Mouse (Mus musculus) small intestine, adult 2 months (tissue): ENCODE results near the gene Gm7697.
"Not testable (repeated sequence)": the region's sequence is repeated elsewhere in the genome, so short reads cannot be mapped to it uniquely, and the experiment has no call there.

Experiments used
- CTCF ChIP-seq: fragments of 200-500 bp; IDR thresholded peaks from 2 replicates; pipeline ENCODE4 v1.5.1; 2012; ENCODE audit warnings: low read depth, mild to moderate bottlenecking, control low read depth, inconsistent platforms, low read length, moderate library complexity, mixed read lengths; ENCODE audit not compliant: insufficient replicate concordance, insufficient read length; ENCODE audit errors: extremely low read depth
- POLR2A ChIP-seq: fragments of 200-500 bp; IDR thresholded peaks from 2 replicates; pipeline ENCODE4 v1.6.1; 2012; ENCODE audit warnings: low read depth, mild to moderate bottlenecking, control low read depth, inconsistent platforms, low read length, moderate library complexity

- TF ChIP-seq POLR2A, CTCF: not testable (repeated sequence)
Observed at GRCm38 (mm10) chr8:69453465-69453864, 69.3 kb downstream of the Gm7697 start, which contains the start of gene Gm9495.
